Mouse (Mus musculus): Measurements from ENCODE around the gene Sorbs1.

- no peak for TF ChIP-seq POLR2A (IDR thresholded peaks at IDR 0.05; ENCODE audit: insufficient read length, low read depth)
- TF ChIP-seq SRF (IDR thresholded peaks at IDR 0.05; ENCODE audit: control insufficient read depth, insufficient read length, low read depth), result no peak
- no peak for TF ChIP-seq TCF12 (IDR thresholded peaks at IDR 0.05; ENCODE audit: insufficient read depth, poor library complexity, severe bottlenecking)
- TF ChIP-seq E2F4 (IDR thresholded peaks at IDR 0.05; ENCODE audit: insufficient read depth), result no peak
Observed at GRCm38 (mm10) chr19:40341141-40341540, 172.4 kb downstream of the Sorbs1 start.

Measured in myocyte (in vitro differentiated cells).